Mouse (Mus musculus) thymus, postnatal 4 days (tissue): ENCODE results near the gene Cir1.

Experiments
- DNase-seq: peaks from one replicate; pipeline ENCODE4 v3.0.0; 2021

Cir1 gene

DNA sequence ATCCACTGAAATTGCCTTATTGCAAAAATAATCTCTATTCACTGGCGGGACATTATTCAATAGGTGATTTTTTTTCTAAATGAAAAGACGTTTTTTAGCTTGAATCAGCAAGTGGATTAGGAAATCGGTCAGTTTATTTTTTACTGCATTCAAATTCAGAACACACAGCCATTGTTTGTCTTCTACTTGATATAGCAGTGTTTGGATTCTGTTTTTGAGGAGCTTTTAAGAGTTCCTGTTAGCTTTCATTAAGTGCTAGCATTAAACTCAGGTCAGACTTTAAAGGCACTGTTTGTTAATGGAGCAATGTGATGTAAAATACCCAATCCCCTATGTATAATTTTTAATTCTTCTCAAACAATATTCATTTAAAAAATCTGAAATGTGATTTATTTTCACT lies 13.7 kb downstream of the Cir1 start:
- DNase-seq = no peak

DNA sequence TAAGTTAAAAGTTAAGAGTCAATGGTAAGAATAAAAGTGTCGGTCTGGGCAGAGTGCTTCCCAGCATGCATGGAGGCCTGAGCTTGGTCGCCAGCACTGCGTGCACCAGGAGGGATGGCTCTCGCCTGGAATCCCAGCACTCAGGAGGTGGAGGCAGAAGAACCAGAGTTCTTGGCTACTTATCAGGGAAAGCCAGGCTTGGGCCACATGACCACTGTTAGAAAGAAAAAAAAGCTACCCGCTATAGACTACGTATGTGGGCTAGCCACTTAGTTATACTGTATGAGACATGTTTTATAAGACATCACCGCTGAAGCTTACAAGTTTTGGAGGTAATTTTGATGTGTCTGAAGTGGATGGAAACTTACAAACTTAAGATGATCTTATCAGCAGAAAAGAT lies 14.3 kb downstream of the Cir1 start:
- no peak for DNase-seq

DNA sequence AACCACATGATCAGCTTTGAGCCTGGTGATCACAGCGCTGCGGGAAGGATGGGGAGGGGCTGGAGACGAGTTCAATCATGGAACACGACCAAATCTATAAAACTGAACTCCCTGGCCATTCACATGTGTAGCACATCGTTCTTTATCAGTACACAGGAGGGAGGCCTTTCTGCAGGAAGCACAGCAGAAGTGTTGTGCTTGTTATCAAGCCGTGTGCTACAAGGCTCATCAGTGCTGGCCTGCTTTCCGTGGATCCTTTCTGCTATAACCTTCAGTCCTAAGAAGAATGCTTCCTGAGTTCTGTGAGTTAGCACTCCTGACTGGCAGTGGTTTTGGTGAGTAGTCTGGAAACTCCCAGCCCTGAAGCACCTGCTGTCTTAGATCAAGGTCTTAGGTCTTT lies 17.5 kb downstream of the Cir1 start:
- no peak for DNase-seq

DNA sequence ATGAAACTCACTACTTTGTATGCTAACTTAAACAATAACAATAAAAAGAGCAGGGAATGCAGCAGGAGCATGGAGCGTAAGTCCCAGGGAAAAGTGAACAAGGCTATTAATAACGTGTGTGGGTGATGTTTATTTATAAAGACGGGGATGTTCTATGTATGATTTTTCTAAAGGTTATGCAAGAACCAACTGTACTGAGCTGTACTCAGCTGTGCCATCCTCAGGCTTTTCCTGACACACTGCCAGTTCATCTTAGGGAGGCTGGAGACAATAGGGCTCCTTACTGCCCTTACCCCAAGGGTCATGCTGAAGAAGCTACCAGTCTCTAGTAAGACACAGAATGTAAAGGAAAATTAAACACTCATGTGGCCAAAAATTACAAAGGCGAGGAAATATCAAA lies 21.4 kb downstream of the Cir1 start:
- DNase-seq = no peak

DNA sequence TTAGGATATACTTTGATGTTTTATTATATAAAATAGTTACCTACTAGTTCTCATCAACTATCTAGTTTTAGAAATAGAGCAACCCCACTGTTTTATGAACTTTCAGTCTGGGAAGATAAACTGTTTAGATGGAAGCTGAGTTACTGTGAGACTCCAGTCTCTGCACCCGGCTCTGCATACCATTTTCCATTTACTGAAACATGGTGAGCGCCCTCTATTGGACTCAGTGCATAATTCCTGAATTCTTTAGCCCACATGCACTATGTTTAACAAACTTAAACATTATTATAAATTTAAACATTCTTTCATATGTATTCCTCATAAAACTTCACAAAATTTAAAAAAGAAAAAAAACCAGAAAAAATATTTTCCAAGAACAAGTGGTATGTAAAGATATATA lies 26.9 kb downstream of the Cir1 start:
- peak; percentile 25 for DNase-seq

DNA sequence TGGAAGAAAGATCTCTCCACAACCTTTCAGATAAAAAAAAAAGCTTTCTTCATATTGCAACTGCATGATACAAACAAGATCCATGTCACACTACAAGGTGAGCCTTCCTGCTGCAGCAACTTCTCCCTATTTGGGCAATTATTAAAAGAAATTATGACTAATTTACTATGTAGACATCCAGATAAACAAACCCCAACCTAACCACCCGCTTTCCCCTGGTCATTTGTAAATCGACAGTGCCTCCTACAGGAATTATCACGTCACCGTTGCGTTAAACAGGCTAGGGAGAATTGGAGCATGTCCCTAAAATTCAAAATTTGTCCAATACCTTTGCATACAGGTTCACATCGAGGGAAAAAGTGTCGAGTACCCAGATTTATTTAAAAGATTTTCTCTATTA lies 30.8 kb downstream of the Cir1 start:
- no peak for DNase-seq

DNA sequence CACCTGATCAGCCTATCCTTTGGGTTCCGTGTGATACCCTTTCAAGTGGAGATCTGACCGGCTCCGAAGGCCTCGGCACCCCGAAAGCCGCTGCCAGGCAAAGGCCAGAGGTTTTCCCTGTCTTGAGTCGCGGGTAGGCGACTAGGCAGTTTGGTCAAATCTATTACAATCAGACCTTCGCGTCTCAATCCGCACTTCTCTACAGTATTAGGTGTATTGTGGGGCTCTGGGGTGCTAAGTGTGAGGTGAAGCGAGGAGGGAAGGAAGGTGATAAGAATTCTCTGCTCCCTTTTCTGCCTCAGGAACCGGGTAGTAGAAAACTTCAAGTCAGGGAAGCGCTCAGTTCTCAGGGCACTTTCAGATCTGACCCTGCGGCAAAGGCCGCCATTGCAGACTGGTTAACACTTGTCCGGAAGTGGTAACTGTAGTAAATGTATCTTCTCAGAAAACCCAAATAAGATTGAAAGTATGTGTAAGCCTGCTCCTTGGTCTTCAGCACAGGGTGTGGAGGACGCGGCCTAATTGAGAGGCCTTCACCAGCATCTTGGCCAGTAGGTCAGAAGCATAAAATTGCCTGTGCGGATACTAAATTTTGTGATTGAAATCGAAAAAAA lies 31.3 kb downstream of the Cir1 start:
- DNase-seq = no peak

DNA sequence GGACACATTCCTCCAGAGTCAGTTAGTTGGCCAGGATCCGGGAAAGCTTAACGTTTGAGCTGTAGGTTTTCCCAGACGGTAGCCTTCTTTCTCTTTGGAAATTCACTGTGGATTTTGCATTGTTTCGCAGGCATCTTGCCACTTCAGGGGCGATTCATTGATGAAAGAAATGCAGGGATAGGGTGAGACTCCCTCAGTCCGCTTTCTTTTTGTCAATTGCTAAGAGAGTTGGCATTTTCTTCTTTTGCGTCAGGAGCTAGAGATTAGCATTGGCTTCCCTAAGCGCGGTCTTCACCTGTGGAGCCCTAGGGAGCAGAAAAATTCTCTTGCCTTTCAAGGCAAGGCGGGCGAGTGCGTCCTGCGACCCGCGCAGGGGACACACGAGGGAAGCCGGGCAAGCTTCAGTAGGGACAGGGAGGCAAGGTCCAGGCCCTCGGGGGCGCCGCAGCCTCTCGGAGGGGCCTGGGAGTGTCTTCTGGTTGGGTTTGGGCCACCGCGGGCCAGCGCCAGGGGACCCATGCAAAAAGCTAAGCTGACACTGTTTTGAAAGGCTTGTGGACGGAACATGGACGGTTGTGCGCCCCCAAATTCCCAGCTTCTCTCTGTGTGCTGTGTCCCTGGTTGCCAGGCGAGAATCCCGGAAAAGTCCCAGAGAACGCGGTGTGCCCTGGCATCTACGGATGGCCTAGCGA lies 32.0 kb downstream of the Cir1 start:
- DNase-seq = peak; percentile 38

DNA sequence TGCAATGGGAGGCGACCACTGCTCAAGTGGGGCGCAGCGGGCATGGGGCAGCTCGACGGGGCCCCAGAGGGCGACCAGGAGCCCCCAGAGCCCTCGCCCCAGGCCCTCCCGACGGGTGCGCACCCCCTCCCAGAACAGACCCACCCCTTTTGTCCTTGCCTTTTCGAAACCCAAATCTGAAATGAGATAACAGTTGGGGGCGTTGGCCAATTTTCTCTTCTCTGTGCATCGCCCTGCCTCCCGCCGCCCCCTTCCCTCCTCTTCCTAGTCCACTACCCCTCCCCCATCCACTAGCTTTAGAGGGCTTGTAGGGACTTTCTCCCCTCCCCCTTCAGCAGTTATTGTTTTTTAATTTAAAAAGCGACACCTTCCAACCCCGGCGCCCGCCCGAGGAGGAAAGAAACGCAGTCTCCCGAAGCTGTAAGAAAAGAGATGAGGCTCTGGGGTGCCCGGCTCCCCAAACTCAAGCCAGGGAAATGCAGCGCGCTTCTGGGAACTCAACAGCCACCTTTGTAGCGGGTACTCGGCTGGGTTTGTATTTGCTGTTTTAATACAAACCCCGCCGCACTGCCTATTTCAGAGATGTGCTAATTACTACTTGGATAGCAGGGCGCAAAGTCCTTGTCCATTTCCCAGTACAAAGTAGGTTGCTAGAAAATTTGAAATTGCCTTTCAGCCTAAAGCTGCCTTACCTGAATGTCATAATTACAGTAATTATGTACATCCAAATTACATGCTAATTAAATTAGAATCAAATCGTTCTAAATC lies 33.0 kb downstream of the Cir1 start:
- DNase-seq = peak; percentile 26

DNA sequence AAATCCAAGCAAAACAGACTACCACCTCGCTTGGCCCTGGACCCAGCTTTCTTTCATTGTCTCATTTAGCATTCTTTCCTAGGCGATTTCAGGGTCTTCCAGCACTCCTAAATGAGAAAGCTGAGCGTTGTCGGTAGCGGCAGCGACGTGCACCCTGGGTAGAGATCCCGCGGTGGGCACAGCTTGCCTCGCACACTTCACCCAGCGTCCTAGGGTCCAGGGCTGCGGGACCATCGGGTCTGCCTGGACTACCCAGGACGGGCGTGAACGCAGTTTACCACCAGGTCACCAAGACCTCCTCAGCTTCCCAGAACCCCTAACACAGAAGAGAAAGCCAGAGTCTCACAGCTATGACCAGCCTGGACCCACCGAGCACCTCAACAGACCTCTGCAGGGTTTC lies 33.6 kb downstream of the Cir1 start:
- peak; percentile 31 for DNase-seq

DNA sequence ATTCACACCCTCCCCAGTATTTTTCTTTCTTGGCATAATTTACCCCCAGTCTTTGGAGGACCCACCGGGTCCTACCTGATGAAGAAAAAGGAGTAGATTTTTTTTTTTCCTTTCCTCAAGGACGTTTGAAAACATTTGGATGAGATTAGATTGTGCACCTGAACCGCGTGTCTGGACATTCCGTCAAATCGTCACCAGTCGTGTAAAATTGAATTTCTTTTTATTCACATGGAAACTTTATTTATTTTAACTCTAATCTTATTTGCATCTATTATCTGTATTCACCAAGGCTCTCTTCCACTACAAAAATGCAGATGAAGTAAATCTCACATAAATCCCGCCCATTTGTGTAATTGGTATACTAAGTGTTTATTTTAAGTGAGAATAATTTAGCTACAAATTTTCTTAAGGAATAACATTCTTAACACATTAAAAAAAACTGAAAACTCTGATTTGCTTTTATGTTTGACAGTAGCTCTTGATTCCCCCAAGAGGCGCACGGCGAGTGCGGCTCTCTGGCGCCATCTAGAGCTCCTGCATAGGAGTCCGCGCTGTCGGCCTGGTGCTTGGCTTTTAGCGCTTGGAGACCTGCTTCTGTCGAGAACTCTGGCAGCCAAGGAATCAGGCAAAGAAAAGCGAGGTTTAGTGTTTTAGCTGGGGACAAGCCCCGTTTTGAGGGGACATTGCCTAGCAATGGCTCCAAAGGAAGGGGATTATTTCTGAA lies 34.2 kb downstream of the Cir1 start:
- peak; percentile 96 for DNase-seq

DNA sequence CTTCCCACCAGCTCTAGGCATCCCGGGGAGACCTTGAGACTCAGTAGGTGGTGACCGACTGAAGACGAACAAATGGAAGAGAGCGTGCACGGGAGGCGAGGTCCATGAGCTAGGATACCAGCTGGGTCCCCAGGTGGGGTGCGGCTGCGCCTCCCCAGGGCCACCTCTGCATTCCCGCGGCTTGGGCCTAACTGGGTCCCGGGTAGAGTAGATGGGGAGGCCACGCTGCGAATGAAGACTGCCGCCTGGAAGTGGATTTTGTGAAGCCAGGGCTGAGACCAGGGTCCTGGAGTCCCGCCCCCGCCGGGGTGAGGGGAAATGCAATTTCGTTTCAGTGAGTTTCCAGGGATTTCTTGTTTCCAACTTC lies 34.8 kb downstream of the Cir1 start:
- DNase-seq = no peak

DNA sequence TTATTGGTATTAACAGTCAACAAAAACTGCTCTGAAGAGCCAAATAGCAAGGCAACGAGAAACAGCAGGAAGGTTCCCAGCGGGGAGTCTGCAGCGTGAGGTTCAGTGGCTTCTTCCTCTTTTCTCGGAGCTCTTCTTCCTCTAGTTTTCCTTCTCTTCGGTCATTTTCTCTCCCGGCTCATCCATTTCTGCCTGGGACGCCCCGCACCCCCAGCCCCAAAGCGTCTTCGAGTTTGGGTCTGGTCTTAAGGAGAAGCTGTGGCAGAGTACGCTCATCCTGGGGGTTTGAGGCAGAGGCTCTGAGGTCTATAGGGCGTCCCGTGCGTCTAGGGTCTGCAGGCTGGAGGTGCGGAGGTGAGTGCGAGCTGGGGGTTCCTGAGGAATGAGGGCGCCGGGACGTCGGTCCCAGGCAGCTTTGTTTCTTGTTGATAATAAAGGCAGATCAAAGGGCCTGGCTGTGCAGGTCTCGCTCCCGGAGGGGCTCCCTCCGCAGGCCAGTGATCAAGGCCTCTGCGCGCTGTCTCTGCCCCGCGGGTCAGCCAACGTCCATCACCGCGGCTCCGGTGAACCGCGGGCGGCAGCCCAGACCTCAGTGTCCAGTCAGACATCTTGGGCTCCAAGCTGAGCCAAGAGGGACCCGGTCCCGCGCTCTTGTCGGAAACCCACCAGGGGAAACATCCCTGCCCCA lies 35.3 kb downstream of the Cir1 start:
- peak; percentile 50 for DNase-seq

DNA sequence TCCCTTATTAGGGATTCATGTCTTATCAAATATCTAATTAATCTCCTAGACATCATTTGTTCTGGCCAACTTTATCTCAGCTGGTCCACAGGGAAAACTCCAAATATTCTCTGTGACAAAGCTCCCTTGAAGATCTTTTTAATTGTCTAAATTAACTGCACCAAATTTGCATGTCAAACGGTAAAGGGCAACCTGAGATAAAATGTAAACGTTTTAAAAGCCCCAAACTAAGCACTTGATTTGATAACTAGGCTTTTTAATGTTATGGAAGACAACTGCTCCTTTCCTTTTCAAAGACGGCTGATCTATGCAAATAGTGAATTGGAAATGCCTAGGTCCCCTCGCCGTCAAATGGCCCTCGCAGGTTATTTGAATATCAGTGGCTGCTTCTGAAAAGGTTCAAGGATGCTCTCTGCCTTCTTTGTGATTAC lies 36.3 kb downstream of the Cir1 start:
- DNase-seq = peak; percentile 27

DNA sequence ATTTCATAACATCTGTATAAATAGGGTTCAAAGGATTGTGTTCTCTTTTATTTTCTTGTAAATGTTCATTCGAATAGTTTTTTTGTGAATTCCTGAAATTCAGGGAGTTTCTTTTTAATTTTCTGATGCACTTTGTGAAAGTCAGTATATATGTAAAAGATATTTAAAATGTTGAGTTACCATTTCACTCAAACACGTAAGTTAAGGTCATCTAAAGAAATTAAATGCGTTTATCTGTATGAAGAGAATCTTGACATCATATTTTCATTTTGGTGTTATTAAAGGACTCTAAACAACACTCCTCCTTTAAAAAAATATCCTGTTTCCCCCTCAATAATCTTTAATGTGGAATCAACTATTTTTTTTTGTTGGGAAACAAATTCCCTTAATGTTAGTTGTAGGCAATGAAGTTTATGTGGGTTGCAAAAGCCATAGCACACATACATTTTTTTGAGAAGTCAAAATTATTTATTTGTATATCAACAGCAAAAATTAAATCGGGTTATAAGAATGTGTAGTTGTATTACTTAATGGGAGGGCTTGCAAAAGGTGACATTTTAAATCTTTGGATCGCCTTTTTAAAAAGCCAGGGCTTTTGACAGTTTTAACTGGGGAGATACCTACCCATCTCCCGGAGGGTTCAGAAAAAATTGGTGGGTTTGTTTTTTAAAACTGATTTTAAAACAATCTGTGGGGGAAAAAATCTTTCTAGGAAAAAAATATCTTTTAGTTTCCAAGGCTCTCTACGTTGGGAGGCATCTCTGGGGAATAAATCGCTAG lies 37.0 kb downstream of the Cir1 start:
- DNase-seq = no peak

DNA sequence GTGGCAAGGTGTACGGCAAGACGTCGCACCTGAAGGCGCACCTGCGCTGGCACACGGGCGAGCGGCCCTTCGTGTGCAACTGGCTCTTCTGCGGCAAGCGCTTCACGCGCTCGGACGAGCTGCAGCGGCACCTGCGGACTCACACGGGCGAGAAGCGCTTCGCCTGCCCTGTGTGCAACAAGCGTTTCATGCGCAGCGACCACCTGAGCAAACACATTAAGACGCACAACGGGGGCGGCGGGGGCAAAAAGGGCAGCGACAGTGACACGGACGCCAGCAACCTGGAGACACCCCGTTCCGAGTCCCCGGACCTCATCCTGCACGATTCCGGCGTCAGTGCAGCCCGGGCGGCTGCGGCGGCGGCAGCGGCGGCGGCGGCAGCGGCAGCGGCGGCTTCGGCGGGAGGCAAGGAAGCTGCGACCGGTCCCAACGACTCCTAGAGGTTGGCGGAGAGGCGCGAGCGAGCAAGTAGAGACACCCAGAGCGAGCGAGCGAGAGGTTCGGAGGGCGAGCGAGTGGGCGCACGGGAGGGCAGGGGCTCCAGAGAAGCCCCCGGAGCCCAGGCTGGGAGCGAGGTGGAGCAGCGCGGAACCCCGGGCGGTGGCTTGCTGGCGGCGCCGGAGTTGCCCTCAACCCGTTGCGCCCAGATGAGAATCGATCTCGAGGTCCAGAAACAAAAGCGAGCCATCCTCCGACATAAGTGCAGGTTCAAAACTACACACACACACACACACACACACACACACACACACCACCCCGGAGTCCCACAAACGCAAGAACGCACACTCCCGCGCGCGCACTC lies 38.2 kb downstream of the Cir1 start:
- DNase-seq = peak; percentile 70

DNA sequence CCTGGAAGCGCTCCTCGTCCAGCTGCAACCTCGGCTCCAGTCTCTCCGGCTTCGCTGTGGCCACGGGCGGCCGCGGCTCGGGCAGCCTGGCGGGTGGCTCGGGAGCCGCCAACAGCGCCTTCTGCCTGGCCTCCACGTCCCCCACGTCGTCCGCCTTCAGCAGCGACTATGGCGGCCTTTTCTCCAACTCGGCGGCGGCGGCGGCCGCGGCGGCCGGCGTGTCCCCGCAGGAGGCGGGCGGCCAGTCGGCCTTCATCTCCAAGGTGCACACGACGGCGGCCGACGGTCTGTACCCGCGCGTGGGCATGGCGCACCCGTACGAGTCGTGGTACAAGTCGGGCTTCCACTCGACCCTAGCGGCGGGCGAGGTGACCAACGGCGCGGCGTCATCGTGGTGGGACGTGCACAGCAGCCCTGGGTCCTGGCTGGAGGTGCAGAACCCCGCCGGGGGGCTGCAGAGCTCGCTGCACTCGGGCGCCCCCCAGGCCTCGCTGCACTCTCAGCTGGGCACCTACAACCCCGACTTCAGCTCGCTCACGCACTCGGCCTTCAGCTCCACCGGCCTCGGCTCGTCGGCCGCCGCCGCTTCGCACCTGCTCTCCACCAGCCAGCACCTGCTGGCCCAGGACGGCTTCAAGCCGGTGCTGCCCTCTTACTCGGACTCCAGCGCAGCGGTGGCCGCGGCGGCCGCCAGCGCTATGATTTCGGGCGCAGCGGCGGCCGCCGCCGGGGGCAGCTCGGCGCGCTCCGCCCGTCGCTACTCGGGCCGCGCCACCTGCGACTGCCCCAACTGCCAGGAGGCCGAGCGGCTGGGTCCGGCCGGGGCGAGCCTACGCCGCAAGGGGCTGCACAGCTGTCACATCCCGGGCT lies 39.0 kb downstream of the Cir1 start:
- DNase-seq = peak; percentile 70

DNA sequence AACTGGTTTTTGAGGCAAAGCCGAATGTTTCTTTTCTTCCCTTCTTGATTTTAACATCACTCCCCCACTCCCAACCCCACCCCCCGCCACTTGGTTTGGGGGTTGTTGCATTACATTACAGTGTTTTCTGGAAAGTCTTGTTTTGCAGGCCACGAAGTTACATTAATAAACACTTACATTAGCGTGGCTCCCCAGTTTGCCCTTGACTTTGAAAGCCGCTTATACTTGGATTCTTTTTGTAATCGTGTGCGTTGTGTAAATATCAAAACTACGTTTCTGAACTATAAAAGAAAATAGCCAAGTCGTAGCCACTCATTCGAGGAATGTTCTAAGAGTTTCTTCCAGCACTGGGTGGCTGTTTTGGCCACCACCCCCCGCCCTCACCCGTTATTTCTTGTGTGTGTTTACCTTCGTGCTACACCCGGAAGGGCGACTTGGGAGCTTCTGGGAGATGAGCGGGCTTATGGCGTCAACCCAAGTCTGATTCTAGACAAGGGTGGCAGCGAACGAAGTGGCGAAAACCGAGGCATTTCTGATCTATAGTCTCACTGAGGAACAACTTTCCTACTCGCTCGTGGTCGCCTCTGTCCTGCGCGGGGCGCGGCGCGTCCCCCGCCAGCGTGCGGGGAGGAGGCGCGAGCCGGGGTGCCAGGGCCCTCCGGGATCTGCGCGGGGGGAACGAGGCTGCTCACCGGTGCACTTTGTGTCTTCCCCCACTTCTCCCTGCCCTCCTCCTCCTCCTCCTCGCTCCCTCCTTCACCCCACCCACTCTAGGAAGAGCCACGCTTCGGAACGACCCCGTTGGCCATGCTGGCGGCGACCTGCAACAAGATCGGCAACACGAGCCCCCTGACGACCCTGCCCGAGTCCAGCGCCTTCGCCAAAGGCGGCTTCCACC lies 39.9 kb downstream of the Cir1 start:
- DNase-seq = peak; percentile 53
